Mouse (Mus musculus): ENCODE results near the gene Rhno1. TPM values are rescaled to one million over a fixed set of nuclear protein-coding genes. Genes with fewer than 3 reads are reported as not detected.

The Rhno1 gene
- polyA plus RNA-seq, 1 experiment, result 122 TPM

DNA sequence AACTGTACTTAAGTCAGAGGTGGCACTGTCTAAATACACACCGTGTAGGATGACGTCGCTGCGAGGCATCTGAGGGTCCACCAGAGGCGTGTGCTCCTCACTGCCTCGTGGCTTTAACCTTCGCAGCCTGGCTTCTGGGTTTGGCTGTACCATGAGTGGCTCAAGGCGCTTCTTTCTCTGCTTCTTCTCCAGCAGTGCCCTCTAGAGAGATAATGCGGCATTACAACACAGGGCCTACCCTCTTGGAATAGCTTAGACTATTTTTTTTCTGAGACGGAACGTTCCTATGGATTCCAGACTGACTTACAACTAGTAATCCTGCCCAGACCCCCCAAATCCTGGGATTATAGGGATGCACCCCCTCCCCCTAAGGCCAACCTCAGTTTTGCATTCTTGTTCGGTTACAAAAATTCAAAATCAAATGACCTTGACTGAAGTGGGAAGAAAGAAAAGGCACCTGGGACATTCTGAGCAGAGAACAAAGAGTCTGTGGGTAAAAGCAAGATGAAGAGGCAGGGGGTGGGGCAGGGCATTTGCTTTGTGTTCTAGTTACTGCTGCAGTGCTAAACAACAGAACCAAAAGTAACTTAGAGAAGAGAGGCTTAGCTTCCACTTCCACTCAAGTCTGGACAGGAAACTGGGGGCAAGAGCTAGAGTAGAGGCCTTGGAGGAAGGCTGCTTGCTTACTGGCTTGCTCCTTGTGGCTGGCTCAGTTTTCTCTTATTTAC, 28.1 kb downstream of the Rhno1 start:
- no peak for TF ChIP-seq GATA1 (IDR thresholded peaks at IDR 0.05; ENCODE audit: low read length)

DNA sequence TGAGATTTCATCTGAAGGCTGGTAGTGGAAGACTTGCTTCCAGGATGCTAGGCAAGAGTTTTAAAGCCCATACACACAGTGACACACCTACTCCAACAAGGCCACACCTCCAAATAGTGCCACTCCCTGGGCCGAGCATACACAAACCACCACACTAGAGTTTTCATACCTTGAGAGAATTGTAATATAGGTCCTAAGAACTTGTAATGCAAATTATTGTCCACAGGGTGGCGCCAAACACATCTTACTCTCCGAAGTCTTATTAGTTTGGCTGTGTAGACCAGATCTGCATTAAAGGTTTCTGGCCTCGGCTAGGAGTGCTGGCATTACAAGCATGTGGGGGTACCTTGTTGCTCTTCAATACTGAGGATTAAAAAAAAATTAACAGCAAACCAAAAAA, 44.4 kb downstream of the Rhno1 start:
- no peak for TF ChIP-seq GATA1 (IDR thresholded peaks at IDR 0.05; ENCODE audit: low read length)

GRCm38 (mm10) chr6:128315597-128315996, 47.1 kb downstream of the Rhno1 start:
- TF ChIP-seq GATA1 (IDR thresholded peaks at IDR 0.05; ENCODE audit: low read length), result no peak

DNA sequence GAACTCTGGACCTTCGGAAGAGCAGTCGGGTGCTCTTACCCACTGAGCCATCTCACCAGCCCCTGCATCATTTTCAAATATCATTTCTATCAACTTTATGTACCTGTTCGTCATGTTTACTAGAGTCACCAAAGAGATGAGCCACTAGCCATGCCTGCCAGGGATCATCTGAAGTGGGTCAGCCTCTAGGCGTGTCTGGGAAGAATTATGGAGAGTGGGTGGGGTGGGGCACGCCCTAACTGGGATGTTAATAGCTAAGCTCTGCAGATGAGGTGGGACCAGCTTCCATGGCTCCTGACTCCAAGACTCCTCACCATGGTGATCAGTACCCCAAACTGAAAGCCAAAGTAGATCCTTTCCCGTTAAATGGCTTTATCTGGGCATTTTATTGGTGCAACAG, 47.9 kb downstream of the Rhno1 start:
- no peak for TF ChIP-seq GATA1 (IDR thresholded peaks at IDR 0.05; ENCODE audit: low read length)

- TF ChIP-seq GATA1 (IDR thresholded peaks at IDR 0.05; ENCODE audit: low read length), result no peak
Measured at GRCm38 (mm10) chr6:128308311-128308710, 54.4 kb downstream of the Rhno1 start.

Other genes with a start within 250 kb of the Rhno1 start
- gene Tspan9, start 219.3 kb downstream of the Rhno1 start, polyA plus RNA-seq (2012), result not detected in 2 replicates
- not detected in 2 replicates for gene Tead4, start 62.1 kb downstream of the Rhno1 start, polyA plus RNA-seq (2012)
- 6.6 and 8.5 TPM in 2 replicates for gene Tulp3, start 7.1 kb downstream of the Rhno1 start, polyA plus RNA-seq (2012)
- 59.5 and 69.3 TPM in 2 replicates for gene Foxm1, start 56 bp upstream of the Rhno1 start, polyA plus RNA-seq (2012)
- not detected in 2 replicates for gene Tex52, start 12.5 kb upstream of the Rhno1 start, polyA plus RNA-seq (2012)
- gene Gm44596, start 12.6 kb upstream of the Rhno1 start, polyA plus RNA-seq (2012), result not detected in 2 replicates
- not detected in 2 replicates for gene Nrip2, start 36.4 kb upstream of the Rhno1 start, polyA plus RNA-seq (2012)
- 26.2 and 33.2 TPM in 2 replicates for gene Itfg2, start 62.0 kb upstream of the Rhno1 start, polyA plus RNA-seq (2012)
- 391 and 470 TPM in 2 replicates for gene Fkbp4, start 75.8 kb upstream of the Rhno1 start, polyA plus RNA-seq (2012)
- gene Pzp, start 163.8 kb upstream of the Rhno1 start, polyA plus RNA-seq (2012), result not detected in 2 replicates
- not detected in 2 replicates for gene A2ml1, start 218.7 kb upstream of the Rhno1 start, polyA plus RNA-seq (2012)

Data from G1E-ER4 (cell line).